Mouse (Mus musculus) bone marrow, adult 2 months (tissue): ENCODE results near the gene Gm7247.

ENCODE experiments used
- CTCF ChIP-seq: fragments of 200-500 bp; IDR thresholded peaks from 2 replicates; pipeline ENCODE4 v1.5.1; 2011; ENCODE audit warnings: low read length, control low read depth; ENCODE audit not compliant: control insufficient read depth, insufficient read depth
- POLR2A ChIP-seq: fragments of 200-500 bp; IDR thresholded peaks from 2 replicates; pipeline ENCODE4 v1.6.1; 2011; ENCODE audit warnings: low read depth, mild to moderate bottlenecking, control low read depth, low read length, borderline replicate concordance; ENCODE audit not compliant: control insufficient read depth

DNA sequence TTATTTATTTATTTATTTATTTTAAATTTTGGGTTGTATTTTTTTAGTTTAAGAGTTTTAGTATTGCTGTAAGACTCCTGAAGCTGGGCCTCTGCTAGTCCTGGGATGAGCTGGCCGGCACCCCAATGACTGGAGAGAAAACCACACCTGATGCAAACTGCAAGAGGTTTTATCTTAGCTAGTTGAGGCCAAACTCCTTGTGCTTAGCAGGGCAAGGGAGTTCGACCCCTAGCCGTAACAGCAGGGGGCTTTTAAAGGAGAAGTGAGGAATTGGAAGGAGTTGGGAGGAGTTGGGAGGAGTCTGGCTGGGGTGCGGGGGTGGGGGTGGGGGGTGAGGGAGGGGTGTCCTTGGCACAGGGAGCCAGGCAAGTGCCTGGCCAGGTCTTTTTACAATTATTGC is 77.4 kb downstream of the Gm7247 start:
- no peak for TF ChIP-seq CTCF
- no peak for TF ChIP-seq POLR2A
